Mouse (Mus musculus) MEL (cell line): ENCODE measurements at regions not wholly inside any gene's neighbourhood (a gene's known extent, or its start where the extent isn't known, plus 50 kb on each side); places are given as distances from the start of the nearest gene placed in this dataset.

Experiments used
- DNase-seq: peaks from one replicate; pipeline ENCODE4 v3.0.0; 2011; ENCODE audit warnings: low read depth, low spot score
- H3K27ac ChIP-seq: 2 replicates; pipeline ENCODE4 v1.5.1; 2012; ENCODE audit warnings: low read depth, mild to moderate bottlenecking, control low read depth, low read length, moderate library complexity; ENCODE audit not compliant: control insufficient read depth
- H3K27me3 ChIP-seq, 2 experiments: fragments of 150-350 bp in 1 of 2; sonication (generic) in 1 of 2; 2 replicates each; pipeline ENCODE4 v1.6.1; 2012; ENCODE audit warnings: low read length in 2 of 2, mild to moderate bottlenecking in 2 of 2, improper control_type of control experiment in 1 of 2, moderate library complexity in 1 of 2; ENCODE audit not compliant: insufficient read depth in 2 of 2, control insufficient read depth in 1 of 2
- H3K36me3 ChIP-seq, 2 experiments: 2 replicates each; pipeline ENCODE4 v1.6.1; 2012 to 2014; ENCODE audit warnings: low read length in 2 of 2, improper control_type of control experiment in 1 of 2, inconsistent platforms in 1 of 2, mild to moderate bottlenecking in 1 of 2; ENCODE audit not compliant: insufficient read depth in 2 of 2, control insufficient read depth in 1 of 2
- H3K4me1 ChIP-seq, 2 experiments: fragments of 150-350 bp in 1 of 2; sonication (generic) in 1 of 2; 2 replicates each; pipeline ENCODE4 v1.6.1; 2012; ENCODE audit warnings: low read length in 2 of 2, improper control_type of control experiment in 1 of 2, mild to moderate bottlenecking in 1 of 2; ENCODE audit not compliant: insufficient read depth in 2 of 2, control insufficient read depth in 1 of 2
- H3K4me3 ChIP-seq, 2 experiments: fragments of 150-350 bp in 1 of 2; sonication (generic) in 1 of 2; 2 replicates each; pipeline ENCODE4 v1.5.1; 2012; ENCODE audit warnings: low read depth in 2 of 2, low read length in 2 of 2, mild to moderate bottlenecking in 2 of 2, moderate library complexity in 2 of 2, control low read depth in 1 of 2, improper control_type of control experiment in 1 of 2; ENCODE audit not compliant: control insufficient read depth in 1 of 2, insufficient read depth in 1 of 2
- H3K79me2 ChIP-seq: 2 replicates; pipeline ENCODE4 v1.6.1; 2012; ENCODE audit warnings: mild to moderate bottlenecking, low read length, moderate library complexity; ENCODE audit not compliant: control insufficient read depth, poor library complexity, insufficient read depth
- H3K9ac ChIP-seq: 2 replicates; pipeline ENCODE4 v1.6.1; 2012; ENCODE audit warnings: low read depth, mild to moderate bottlenecking, control low read depth, low read length, moderate library complexity; ENCODE audit not compliant: control insufficient read depth, poor library complexity, severe bottlenecking
- H3K9me3 ChIP-seq: fragments of 150-350 bp; sonication (generic); replicated peaks from 2 replicates; pipeline ENCODE4 v1.6.1; 2012; ENCODE audit warnings: mild to moderate bottlenecking, low read length, improper control_type of control experiment, moderate library complexity; ENCODE audit not compliant: insufficient read depth
- CHD1 ChIP-seq: IDR thresholded peaks from 2 replicates; pipeline ENCODE4 v1.6.1; 2012; ENCODE audit warnings: low read depth, mild to moderate bottlenecking, inconsistent platforms, low read length, improper control_type of control experiment
- CHD2 ChIP-seq: IDR thresholded peaks from 2 replicates; pipeline ENCODE4 v1.6.1; 2011; ENCODE audit warnings: low read length, improper control_type of control experiment
- E2F4 ChIP-seq: IDR thresholded peaks from 2 replicates; pipeline ENCODE4 v1.6.1; 2011; ENCODE audit warnings: low read depth, low read length, improper control_type of control experiment, borderline replicate concordance
- ELF1 ChIP-seq: IDR thresholded peaks from 2 replicates; pipeline ENCODE4 v1.6.1; 2014; ENCODE audit warnings: low read depth, mild to moderate bottlenecking, inconsistent platforms, low read length, improper control_type of control experiment, moderate library complexity
- EP300 ChIP-seq, 2 experiments: IDR thresholded peaks; 2 replicates each; pipeline ENCODE4 v1.6.1; 2011; ENCODE audit warnings: improper control_type of control experiment in 2 of 2, low read length in 2 of 2, low read depth in 1 of 2, mild to moderate bottlenecking in 1 of 2
- ETS1 ChIP-seq: IDR thresholded peaks from 2 replicates; pipeline ENCODE4 v1.6.1; 2012; ENCODE audit warnings: low read depth, mild to moderate bottlenecking, inconsistent platforms, low read length, improper control_type of control experiment, moderate library complexity
- GABPA ChIP-seq: IDR thresholded peaks from 2 replicates; pipeline ENCODE4 v1.6.1; 2012; ENCODE audit warnings: low read depth, mild to moderate bottlenecking, inconsistent platforms, low read length, improper control_type of control experiment, moderate library complexity
- GATA1 ChIP-seq: IDR thresholded peaks from 2 replicates; pipeline ENCODE4 v1.6.1; 2011; ENCODE audit warnings: low read depth, low read length, improper control_type of control experiment
- HCFC1 ChIP-seq: IDR thresholded peaks from 2 replicates; pipeline ENCODE4 v1.6.1; 2012; ENCODE audit warnings: low read depth, mild to moderate bottlenecking, inconsistent platforms, low read length, improper control_type of control experiment, moderate library complexity
- JUND ChIP-seq: IDR thresholded peaks from 2 replicates; pipeline ENCODE4 v1.6.1; 2011; ENCODE audit warnings: low read depth, mild to moderate bottlenecking, improper control_type of control experiment, low read length
- KAT2A ChIP-seq: conservative IDR thresholded peaks from 2 replicates; pipeline ENCODE4 v1.6.1; 2012; ENCODE audit warnings: low read depth, low read length, improper control_type of control experiment, inconsistent platforms
- MAFK ChIP-seq: IDR thresholded peaks from 2 replicates; pipeline ENCODE4 v1.6.1; 2011; ENCODE audit warnings: low read depth, mild to moderate bottlenecking, low read length, improper control_type of control experiment, borderline replicate concordance
- MAX ChIP-seq: IDR thresholded peaks from 2 replicates; pipeline ENCODE4 v1.6.1; 2011; ENCODE audit warnings: low read length, improper control_type of control experiment
- MYC ChIP-seq: IDR thresholded peaks from 2 replicates; pipeline ENCODE4 v1.6.1; 2011; ENCODE audit warnings: low read depth, mild to moderate bottlenecking, low read length, improper control_type of control experiment, moderate library complexity
- NELFE ChIP-seq: IDR thresholded peaks from 2 replicates; pipeline ENCODE4 v1.6.1; 2011; ENCODE audit warnings: low read depth, low read length, improper control_type of control experiment
- NRF1 ChIP-seq: IDR thresholded peaks from 2 replicates; pipeline ENCODE4 v1.6.1; 2014; ENCODE audit warnings: low read depth, mild to moderate bottlenecking, inconsistent platforms, low read length, improper control_type of control experiment, moderate library complexity; ENCODE audit not compliant: poor library complexity, insufficient read depth, severe bottlenecking
- POLR2AphosphoS5 ChIP-seq: IDR thresholded peaks from 2 replicates; pipeline ENCODE4 v1.6.1; 2012; ENCODE audit warnings: low read depth, borderline replicate concordance, mild to moderate bottlenecking, inconsistent platforms, low read length, moderate library complexity, mixed read lengths
- RAD21 ChIP-seq: IDR thresholded peaks from 2 replicates; pipeline ENCODE4 v1.6.1; 2011; ENCODE audit warnings: mild to moderate bottlenecking, low read depth, low read length, improper control_type of control experiment
- SIN3A ChIP-seq: IDR thresholded peaks from 2 replicates; pipeline ENCODE4 v1.6.1; 2012; ENCODE audit warnings: low read length, improper control_type of control experiment, inconsistent platforms
- TCF12 ChIP-seq: IDR thresholded peaks from 2 replicates; pipeline ENCODE4 v1.6.1; 2014; ENCODE audit warnings: low read depth, mild to moderate bottlenecking, inconsistent platforms, low read length, improper control_type of control experiment, moderate library complexity
- UBTF ChIP-seq: IDR thresholded peaks from 2 replicates; pipeline ENCODE4 v1.6.1; 2012; ENCODE audit warnings: low read depth, mild to moderate bottlenecking, inconsistent platforms, low read length, improper control_type of control experiment, moderate library complexity, borderline replicate concordance; ENCODE audit not compliant: insufficient read depth
- USF2 ChIP-seq, 2 experiments: IDR thresholded peaks; 2 replicates each; pipeline ENCODE4 v1.6.1; 2011 to 2012; ENCODE audit warnings: improper control_type of control experiment in 2 of 2, low read length in 2 of 2, borderline replicate concordance in 1 of 2, inconsistent platforms in 1 of 2, low read depth in 1 of 2, mild to moderate bottlenecking in 1 of 2; ENCODE audit not compliant: insufficient read depth in 1 of 2
- ZC3H11A ChIP-seq: IDR thresholded peaks from 2 replicates; pipeline ENCODE4 v1.6.1; 2012; ENCODE audit warnings: low read depth, mild to moderate bottlenecking, inconsistent platforms, low read length, improper control_type of control experiment
- ZKSCAN1 ChIP-seq: IDR thresholded peaks from 2 replicates; pipeline ENCODE4 v1.6.1; 2012; ENCODE audit warnings: low read depth, mild to moderate bottlenecking, inconsistent platforms, low read length, improper control_type of control experiment, moderate library complexity
- ZMIZ1 ChIP-seq: IDR thresholded peaks from 2 replicates; pipeline ENCODE4 v1.6.1; 2012; ENCODE audit warnings: low read depth, mild to moderate bottlenecking, inconsistent platforms, low read length, improper control_type of control experiment, moderate library complexity

DNA sequence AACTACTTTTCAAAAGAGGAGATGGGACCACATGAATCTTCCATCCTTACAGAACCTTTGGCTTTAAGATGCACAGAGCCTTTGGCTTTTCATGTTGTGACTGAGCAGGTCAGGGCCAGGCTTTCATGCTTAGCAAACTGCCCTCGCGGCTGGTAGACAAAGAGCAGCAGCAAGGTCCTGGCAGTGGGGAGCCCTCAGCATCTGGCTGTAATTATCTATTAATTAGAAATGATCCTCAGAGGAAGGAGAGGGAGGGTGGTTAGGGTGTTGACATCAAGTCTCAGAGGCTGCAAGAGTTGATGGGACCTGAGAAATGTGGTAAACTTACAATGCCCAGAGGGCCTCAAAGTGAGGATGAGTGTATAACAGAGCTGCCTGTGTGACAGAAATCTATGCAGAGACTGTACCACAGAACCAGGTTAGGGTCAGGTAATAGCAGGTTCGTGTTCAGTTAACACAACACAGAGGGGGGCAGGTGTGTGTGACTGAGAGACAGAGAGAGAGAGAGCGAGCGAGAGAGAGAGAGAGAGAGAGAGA is 817.0 kb upstream of the Intu start:
- Histone ChIP-seq H3K4me3 (no peak overlapping the region), H3K4me1 (no peaks in the 10 kb centered on the region), H3K27me3 (no peaks in the 10 kb centered on the region), H3K27ac (no peak overlapping the region), H3K9ac (no peak overlapping the region), H3K79me2 (no peaks in the 10 kb centered on the region), H3K9me3 (no peaks in the 10 kb centered on the region), H3K36me3 (no peaks in the 10 kb centered on the region)
- no peak for DNase-seq
- TF ChIP-seq ZKSCAN1: no peak
- TF ChIP-seq TCF12: no peak
- no peak for TF ChIP-seq UBTF
- TF ChIP-seq MYC: no peak
- TF ChIP-seq SIN3A: no peak

GRCm38 (mm10) chr3:39718946-39719545 is 812.0 kb upstream of the Intu start:
- no peaks in the 10 kb centered on the region for H3K9me3 ChIP-seq
- no peak for DNase-seq
- TF ChIP-seq KAT2A (no peak), E2F4 (no peak), JUND (no peak), MAX (no peak)
- TF ChIP-seq, all 39 proteins: peak for 0
- Histone ChIP-seq H3K4me1 (no peaks in the 10 kb centered on the region), H3K27ac (no peak overlapping the region), H3K9ac (no peak overlapping the region), H3K27me3 (no peaks in the 10 kb centered on the region), H3K36me3 (no peaks in the 10 kb centered on the region), H3K4me3 (no peak overlapping the region), H3K79me2 (no peaks in the 10 kb centered on the region)

- no peak for DNase-seq
- no peaks in the 10 kb centered on the region for H3K36me3 ChIP-seq
- no peak overlapping the region for H3K9ac ChIP-seq
- H3K27ac ChIP-seq: no peak overlapping the region
- H3K9me3 ChIP-seq: no peaks in the 10 kb centered on the region
- no peak overlapping the region for H3K4me3 ChIP-seq
- H3K79me2 ChIP-seq: no peaks in the 10 kb centered on the region
- H3K4me1 ChIP-seq: no peaks in the 10 kb centered on the region
- H3K27me3 ChIP-seq: no peaks in the 10 kb centered on the region
- TF ChIP-seq USF2 (IDR thresholded peaks at IDR 0.05; ENCODE audit: borderline replicate concordance in 1 of 2, insufficient read depth in 1 of 2, low read depth in 1 of 2, low read length in 2 of 2) (no peak), GATA1 (no peak), ZC3H11A (no peak), MAX (no peak), NRF1 (no peak), ZMIZ1 (no peak), MAFK (no peak), NELFE (no peak), ZKSCAN1 (no peak), CHD2 (no peak), HCFC1 (no peak), RAD21 (no peak), JUND (no peak), ETS1 (no peak), POLR2AphosphoS5 (no peak), E2F4 (no peak), EP300 (IDR thresholded peaks at IDR 0.05; ENCODE audit: low read depth in 1 of 2, low read length in 2 of 2) (no peak), CHD1 (no peak), ELF1 (no peak), GABPA (no peak)
Measured at GRCm38 (mm10) chr3:39725755-39726154, 805.3 kb upstream of the Intu start.
